Mouse (Mus musculus) lung, adult 2 months (tissue): ENCODE measurements around the gene 1600014C23Rik. TPM values are rescaled to one million over a fixed set of nuclear protein-coding genes. Genes with fewer than 3 reads are reported as not detected.

Experiments
- DNase-seq: peaks from one replicate; pipeline ENCODE4 v3.0.0; 2022
- H3K4me1 ChIP-seq: fragments of 200-500 bp; 2 replicates; pipeline ENCODE4 v1.6.1; 2011; ENCODE audit warnings: low read length; ENCODE audit not compliant: control insufficient read depth, insufficient read depth
- H3K4me3 ChIP-seq: fragments of 200-500 bp; replicated peaks from 2 replicates; pipeline ENCODE3; 2011; ENCODE audit warnings: low read depth, mild to moderate bottlenecking, control low read depth, low read length; ENCODE audit errors: extremely low read depth
- CTCF ChIP-seq: fragments of 200-500 bp; IDR thresholded peaks from 2 replicates; pipeline ENCODE4 v1.5.1; 2011; ENCODE audit warnings: mild to moderate bottlenecking, low read length, control low read depth; ENCODE audit not compliant: insufficient read depth
- POLR2A ChIP-seq: fragments of 200-500 bp; IDR thresholded peaks from 2 replicates; pipeline ENCODE4 v1.6.1; 2011; ENCODE audit warnings: low read depth, mild to moderate bottlenecking, control low read depth, low read length, borderline replicate concordance; ENCODE audit errors: extremely low read depth
- WGBS: fragments of 180-500 bp; shearing (Covaris S2); methylation state at CpG from one replicate; pipeline ENCODE4 v1.1.7; 2018; 5-methylcytosine and 5-hydroxymethylcytosine counted together
- polyA plus RNA-seq: library from polyadenylated mRNA; depleted of rRNA; stranded (reverse); fragments of >200 nt; gene quantifications from 2 replicates; pipeline ENCODE4 v1.2.3, GENCODE M21; 2012

Gene 1600014C23Rik
- polyA plus RNA-seq, 1 experiment = not detected

DNA sequence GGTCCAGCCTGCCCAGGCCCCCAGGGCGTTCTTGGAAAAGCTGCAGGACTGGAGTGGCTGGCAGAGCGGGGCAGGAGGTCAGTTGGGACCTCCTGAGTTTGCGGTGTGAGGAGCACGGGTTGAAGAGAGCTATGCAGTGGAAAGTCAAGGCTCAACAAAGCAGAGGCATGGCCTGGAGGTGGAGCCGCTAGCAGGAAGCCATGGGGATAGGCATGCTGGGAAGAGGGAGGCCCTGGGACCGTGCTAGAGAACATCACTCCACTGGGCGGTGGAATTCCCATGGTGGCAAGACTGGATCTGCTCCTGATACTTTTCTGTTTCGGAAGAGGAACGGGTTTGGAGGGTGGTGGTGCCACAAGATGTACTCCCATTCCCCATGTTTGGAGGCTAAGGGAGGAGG lies 36.7 kb downstream of the 1600014C23Rik start:
- H3K4me1 ChIP-seq = peaks cover 20% of the 10 kb centered on the region
- 82% methylated on average over 9 of the region's 9 CpGs for WGBS
- no peak for DNase-seq
- TF ChIP-seq CTCF (no peak), POLR2A (no peak)
- H3K4me3 ChIP-seq = no peak overlapping the region

DNA sequence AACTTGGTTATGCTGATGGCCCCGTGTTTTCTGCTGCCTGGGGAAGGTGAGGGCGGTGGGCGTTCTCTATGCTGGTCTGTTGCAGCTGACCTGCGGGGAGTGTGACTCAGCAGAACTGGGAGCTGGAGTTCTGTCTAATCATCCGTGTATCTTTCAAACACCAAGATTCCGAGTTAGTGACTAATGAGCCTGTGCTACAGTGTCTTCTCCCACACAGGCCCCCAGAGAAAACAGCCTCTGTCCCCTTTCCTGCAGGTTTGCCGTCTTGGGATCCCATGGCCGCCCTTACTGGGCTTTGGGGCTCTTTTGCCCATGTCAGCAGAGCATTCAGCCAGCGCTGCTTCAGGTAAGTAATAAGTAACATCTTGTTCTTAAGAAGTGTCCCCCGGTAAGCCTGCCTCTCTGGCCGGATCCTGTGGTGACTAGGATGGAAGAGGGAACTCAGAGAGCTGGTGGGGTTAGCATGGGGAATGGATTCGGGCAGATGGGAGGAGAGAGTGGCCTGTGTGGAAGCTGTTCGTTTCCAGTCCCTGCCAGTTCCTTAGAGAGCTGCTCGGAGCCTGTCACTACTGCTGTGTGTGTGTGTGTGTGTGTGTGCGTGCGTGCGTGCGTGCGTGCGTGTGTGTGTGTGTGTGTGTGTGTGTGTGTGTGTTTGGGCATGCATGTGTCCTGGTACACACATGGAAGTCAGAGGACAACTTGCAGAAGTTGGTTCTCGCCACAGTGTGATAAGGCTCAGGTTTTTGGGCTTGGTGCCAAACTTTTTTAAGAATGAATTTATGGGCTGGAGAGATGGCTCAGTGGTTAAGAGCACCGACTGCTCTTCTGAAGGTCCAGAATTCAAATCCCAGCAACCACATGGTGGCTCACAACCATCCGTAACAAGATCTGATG lies 38.2 kb downstream of the 1600014C23Rik start:
- no peak overlapping the region for H3K4me3 ChIP-seq
- no peak for TF ChIP-seq CTCF
- TF ChIP-seq POLR2A = no peak
- peaks cover 14% of the 10 kb centered on the region for H3K4me1 ChIP-seq
- DNase-seq = peak; percentile 49
- WGBS = 61% methylated on average over 23 of the region's 23 CpGs

DNA sequence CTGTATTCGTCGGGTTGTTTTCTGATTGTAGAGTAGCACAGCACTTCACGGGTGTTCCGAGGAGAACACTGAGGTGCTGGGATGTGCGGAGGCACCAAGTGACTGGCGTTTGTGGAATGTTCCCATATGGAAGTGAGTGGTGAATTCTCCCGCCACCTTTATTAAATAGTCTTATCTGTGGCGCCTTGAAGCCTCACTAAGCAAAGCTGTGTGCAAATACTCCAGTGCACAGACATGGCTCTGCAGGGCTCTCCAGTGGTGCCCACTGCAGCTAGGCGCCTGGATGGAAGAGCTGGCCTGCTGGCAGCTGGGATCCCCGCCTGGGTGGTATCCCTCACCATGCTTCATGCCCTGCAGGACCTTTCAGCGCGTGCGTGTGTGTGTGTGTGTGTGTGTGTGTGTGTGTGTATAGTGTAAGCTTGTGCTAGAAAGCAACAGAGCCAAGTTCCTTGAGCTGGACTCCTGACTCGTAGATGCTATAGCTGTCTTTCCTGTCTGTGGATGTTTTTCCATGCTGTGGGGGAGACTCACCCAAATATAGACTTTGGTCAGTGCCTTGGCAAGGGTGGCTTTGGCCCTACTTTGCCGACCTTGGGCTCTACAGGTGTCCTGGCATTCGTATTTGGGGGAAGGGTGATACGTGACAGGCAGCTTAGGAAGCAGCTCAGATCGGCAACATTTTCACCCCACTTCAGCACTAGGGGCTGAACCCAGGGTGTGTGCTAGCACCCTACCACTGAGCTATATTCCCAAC lies 39.7 kb downstream of the 1600014C23Rik start:
- Histone ChIP-seq H3K4me1 (peaks cover 18% of the 10 kb centered on the region), H3K4me3 (no peak overlapping the region)
- DNase-seq = peak; percentile 49
- WGBS = 50% methylated on average over 18 of the region's 18 CpGs
- TF ChIP-seq CTCF (no peak), POLR2A (no peak)

DNA sequence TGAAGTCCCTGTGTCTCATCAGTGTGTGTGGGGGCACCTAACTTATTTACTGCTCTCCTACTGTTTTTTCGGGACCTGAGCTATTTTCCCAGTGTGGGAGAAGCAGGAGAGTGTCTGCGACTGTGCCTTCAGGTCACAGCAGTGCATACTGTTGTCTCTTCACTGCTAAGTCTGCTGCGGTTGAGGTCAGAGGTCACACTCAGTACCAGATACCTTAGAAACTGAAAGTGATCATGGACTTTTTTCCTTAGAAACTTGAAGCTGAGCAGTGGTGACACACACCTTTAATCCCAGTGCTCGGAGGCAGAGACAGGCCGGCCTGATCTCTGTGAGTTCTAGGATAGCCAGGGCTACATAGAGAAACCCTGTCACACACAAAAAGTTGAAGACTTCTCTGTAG lies 41.5 kb downstream of the 1600014C23Rik start:
- Histone ChIP-seq H3K4me3 (no peak overlapping the region), H3K4me1 (peaks cover 20% of the 10 kb centered on the region)
- WGBS = 82% methylated on average over 5 of the region's 5 CpGs
- DNase-seq = no peak
- no peak for TF ChIP-seq CTCF
- no peak for TF ChIP-seq POLR2A

DNA sequence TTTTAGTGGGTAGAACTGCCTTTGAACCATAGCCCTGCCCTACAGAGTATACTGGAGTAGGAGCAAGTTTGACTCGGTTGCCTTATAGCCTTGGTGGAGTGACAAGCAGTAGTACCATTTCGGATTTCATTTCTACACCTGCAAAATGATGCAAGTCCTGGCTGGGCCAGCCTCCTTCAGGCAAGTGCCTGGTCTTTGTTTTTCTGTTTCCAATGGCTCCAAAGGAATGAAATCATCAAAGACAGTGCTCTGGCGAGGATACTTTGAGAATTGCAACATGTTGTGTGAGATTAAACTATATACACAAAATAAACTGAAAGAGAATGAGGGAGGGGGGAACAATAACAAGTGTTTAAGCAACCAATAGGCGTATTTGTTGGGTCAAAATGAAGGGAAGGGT lies 43.6 kb downstream of the 1600014C23Rik start:
- 74% methylated on average over 4 of the region's 4 CpGs for WGBS
- Histone ChIP-seq H3K4me3 (no peak overlapping the region), H3K4me1 (peaks cover 15% of the 10 kb centered on the region)
- TF ChIP-seq CTCF (no peak), POLR2A (no peak)
- no peak for DNase-seq

DNA sequence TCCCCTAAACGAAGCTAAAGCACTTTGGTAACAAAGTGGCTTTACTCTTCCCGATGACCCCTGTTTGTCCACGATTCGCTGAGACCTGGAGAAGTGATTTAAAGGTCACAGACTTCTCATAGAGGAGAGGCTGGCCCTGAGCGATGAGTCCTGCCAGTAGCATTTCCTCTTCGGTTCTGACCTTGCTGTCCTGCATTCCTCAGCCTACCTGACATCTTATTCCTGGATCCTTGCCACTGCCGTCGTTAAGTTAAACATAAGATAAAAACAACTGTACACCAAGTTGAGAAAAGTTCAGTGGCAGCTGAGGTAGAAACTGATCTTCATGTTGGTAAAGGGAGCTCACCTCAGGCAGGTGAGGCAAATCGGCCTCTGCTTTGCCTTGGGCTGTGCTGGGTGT lies 44.5 kb downstream of the 1600014C23Rik start:
- peaks cover 16% of the 10 kb centered on the region for H3K4me1 ChIP-seq
- no peak for DNase-seq
- 53% methylated on average over 9 of the region's 9 CpGs for WGBS

DNA sequence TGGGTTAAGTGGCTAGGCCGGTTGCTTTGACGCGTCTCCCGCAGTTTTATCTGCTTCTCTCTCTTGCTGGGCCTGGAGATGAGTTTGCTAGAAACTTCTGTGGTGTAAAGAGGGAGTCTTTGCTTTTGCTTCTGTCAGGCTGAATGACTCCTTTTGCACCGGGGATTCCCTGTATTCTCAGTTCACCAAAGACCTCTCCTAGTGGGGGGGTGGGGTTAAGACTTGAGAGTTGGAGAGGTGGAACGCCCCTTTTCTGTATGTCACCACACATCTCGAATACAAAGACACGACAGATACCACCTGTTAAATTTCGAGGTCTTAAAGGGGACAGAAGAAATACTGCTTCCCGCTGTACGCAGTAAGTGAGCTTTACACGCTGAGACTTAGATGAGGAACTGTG lies 46.9 kb downstream of the 1600014C23Rik start, which contains the start of gene Tmem63b:
Tmem63b (minus strand) TSS at position 190 of the 400 bp plus-strand sequence.
- Histone ChIP-seq H3K4me3 (peak within 1 kb of the TSS; percentile 80), H3K4me1 (peaks cover 16% of the 10 kb centered on the region)
- TF ChIP-seq POLR2A = no peak
- TF ChIP-seq CTCF = no peak
- no peak for DNase-seq
- WGBS = 4% methylated on average over 12 of the region's 12 CpGs

More for the DNA sequence above, 44.5 kb downstream of the 1600014C23Rik start:
- H3K4me3 ChIP-seq = no peak overlapping the region
- no peak for TF ChIP-seq CTCF
- no peak for TF ChIP-seq POLR2A

DNA sequence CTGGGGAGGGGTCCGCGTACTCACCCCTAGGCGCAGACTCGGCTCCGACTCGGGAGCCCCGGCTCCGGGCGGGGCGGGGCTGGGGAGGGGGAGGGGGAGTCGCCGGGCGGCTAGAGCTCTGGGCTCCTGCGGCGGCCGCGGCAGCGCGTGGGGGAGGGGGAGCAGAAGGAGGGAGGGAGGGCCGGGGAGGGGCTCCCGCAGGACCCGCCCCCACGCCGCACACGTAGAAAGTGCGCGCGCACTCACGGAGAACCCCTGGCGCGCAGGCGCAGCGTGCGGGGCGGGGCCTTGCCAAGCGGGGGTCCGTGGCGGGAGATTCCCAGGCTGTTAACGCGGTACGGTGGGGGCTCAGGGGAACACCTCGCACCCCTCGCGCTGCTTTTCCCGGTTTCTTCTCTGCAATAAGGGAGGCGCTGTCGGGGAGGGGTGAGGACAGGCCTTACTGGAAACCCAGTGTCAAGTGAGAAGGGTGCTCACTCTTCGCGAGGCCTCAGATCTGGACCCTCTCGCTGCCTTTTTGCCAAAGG lies 47.5 kb downstream of the 1600014C23Rik start, which contains the start of gene Mrpl14:
Mrpl14 (plus strand) TSS at position 230 of the 527 bp plus-strand sequence.
- Histone ChIP-seq H3K4me3 (peak within 1 kb of the TSS; percentile 80), H3K4me1 (peaks cover 16% of the 10 kb centered on the region)
- TF ChIP-seq CTCF (no peak), POLR2A (peak; percentile 66; the same call in 1 of the 2 replicates)
- 2% methylated on average over 43 of the region's 50 CpGs for WGBS
- DNase-seq = peak; percentile 90
